Mouse (Mus musculus) forebrain, embryonic 15.5 days (tissue): ENCODE data around the gene Map1lc3b. TPM values are rescaled to one million over a fixed set of nuclear protein-coding genes. Genes with fewer than 3 reads are reported as not detected.

Experiments
- ATAC-seq: fragments of 200-750 bp; cut with Nextera tagmentation; replicated peaks from 2 replicates; pipeline ENCODE4 v1.8.0; 2017; ENCODE audit warnings: mild to moderate bottlenecking, moderate TSS enrichment, moderate library complexity
- H3K27ac ChIP-seq: fragments of 300-500 bp; sonication (generic); replicated peaks from 2 replicates; pipeline ENCODE4 v1.5.1; 2015; ENCODE audit warnings: mild to moderate bottlenecking, inconsistent platforms
- H3K27me3 ChIP-seq: fragments of 300-500 bp; sonication (generic); 2 replicates; pipeline ENCODE4 v1.6.1; 2015; ENCODE audit warnings: inconsistent platforms
- H3K36me3 ChIP-seq: fragments of 300-500 bp; sonication (generic); 2 replicates; pipeline ENCODE4 v1.6.1; 2015; ENCODE audit warnings: mild to moderate bottlenecking, inconsistent platforms
- H3K4me1 ChIP-seq: fragments of 300-500 bp; sonication (generic); 2 replicates; pipeline ENCODE4 v1.6.1; 2015; ENCODE audit warnings: inconsistent platforms
- H3K4me2 ChIP-seq: fragments of 300-500 bp; sonication (generic); replicated peaks from 2 replicates; pipeline ENCODE4 v1.6.1; 2015; ENCODE audit warnings: mild to moderate bottlenecking, inconsistent platforms
- H3K4me3 ChIP-seq: fragments of 300-500 bp; sonication (generic); 2 replicates; pipeline ENCODE4 v1.5.1; 2015; ENCODE audit warnings: mild to moderate bottlenecking, inconsistent platforms
- H3K9ac ChIP-seq: fragments of 300-500 bp; sonication (generic); replicated peaks from 2 replicates; pipeline ENCODE4 v1.6.1; 2015; ENCODE audit warnings: mild to moderate bottlenecking, inconsistent platforms
- H3K9me3 ChIP-seq: fragments of 300-500 bp; sonication (generic); 2 replicates; pipeline ENCODE4 v1.6.1; 2016; ENCODE audit warnings: inconsistent platforms
- WGBS: fragments of 180-500 bp; shearing (Covaris S2); methylation state at CpG from one replicate; pipeline ENCODE4 v1.1.7; 2015; ENCODE audit warnings: mixed read lengths; 5-methylcytosine and 5-hydroxymethylcytosine counted together
- polyA plus RNA-seq: library from polyadenylated mRNA; unstranded; fragments of >200 nt; fragmentation: Nextera tagmentation; extraction: Ambion mirVana; gene quantifications from 2 replicates; pipeline ENCODE4 v1.2.1, GENCODE M21; 2015

Map1lc3b gene
- polyA plus RNA-seq, 1 experiment from 2014 or later = 394 TPM

- Histone ChIP-seq H3K27ac (peak overlapping the region; percentile 60), H3K36me3 (no peaks in the 10 kb centered on the region), H3K4me1 (peaks cover 31% of the 10 kb centered on the region), H3K9ac (peak overlapping the region; percentile 85), H3K4me3 (peak overlapping the region; percentile 95), H3K4me2 (peak overlapping the region; percentile 68), H3K9me3 (no peaks in the 10 kb centered on the region), H3K27me3 (no peaks in the 10 kb centered on the region)
- WGBS = 2% methylated on average over 41 of the region's 44 CpGs
- peak; percentile 0 for ATAC-seq
These were observed 12.1 kb upstream of the Map1lc3b start for GRCm38 (mm10) chr8:121577751-121578675.

- H3K36me3 ChIP-seq = no peaks in the 10 kb centered on the region
- H3K9ac ChIP-seq = peak within 1 kb of the TSS; percentile 85
- peak; percentile 94 for ATAC-seq
- H3K9me3 ChIP-seq = no peaks in the 10 kb centered on the region
- no peaks in the 10 kb centered on the region for H3K27me3 ChIP-seq
- H3K4me1 ChIP-seq = peaks cover 31% of the 10 kb centered on the region
- under 1% methylated on average over 60 of the region's 63 CpGs for WGBS
- peak within 1 kb of the TSS; percentile 60 for H3K27ac ChIP-seq
- peak within 1 kb of the TSS; percentile 95 for H3K4me3 ChIP-seq
- H3K4me2 ChIP-seq = peak within 1 kb of the TSS; percentile 68
These were observed 11.3 kb upstream of the Map1lc3b start, which contains the start of gene Fbxo31 for GRCm38 (mm10) chr8:121578676-121579451. Fbxo31 (minus strand) TSS chr8:121578806.

- no peaks in the 10 kb centered on the region for H3K36me3 ChIP-seq
- H3K9ac ChIP-seq = no peak overlapping the region
- ATAC-seq = no peak
- H3K4me3 ChIP-seq = no peak overlapping the region
- no peak overlapping the region for H3K27ac ChIP-seq
- no peaks in the 10 kb centered on the region for H3K27me3 ChIP-seq
- no peak overlapping the region for H3K4me2 ChIP-seq
- peaks cover 35% of the 10 kb centered on the region for H3K4me1 ChIP-seq
- WGBS = 50% methylated on average over 9 of the region's 9 CpGs
- no peaks in the 10 kb centered on the region for H3K9me3 ChIP-seq
These were observed 9.7 kb upstream of the Map1lc3b start for GRCm38 (mm10) chr8:121580465-121580864.

- 61% methylated on average over 8 of the region's 8 CpGs for WGBS
- H3K9me3 ChIP-seq = no peaks in the 10 kb centered on the region
These were observed 6.5 kb upstream of the Map1lc3b start for GRCm38 (mm10) chr8:121583653-121584052.

GRCm38 (mm10) chr8:121584730-121585129, 5.4 kb upstream of the Map1lc3b start:
- WGBS = 48% methylated on average over 13 of the region's 13 CpGs

More at GRCm38 (mm10) chr8:121583653-121584052, 6.5 kb upstream of the Map1lc3b start:
- Histone ChIP-seq H3K27me3 (no peaks in the 10 kb centered on the region), H3K36me3 (no peaks in the 10 kb centered on the region), H3K4me1 (peaks cover 15% of the 10 kb centered on the region), H3K4me3 (no peak overlapping the region), H3K9ac (no peak overlapping the region), H3K27ac (no peak overlapping the region), H3K4me2 (no peak overlapping the region)
- no peak for ATAC-seq

GRCm38 (mm10) chr8:121585159-121585825, 4.9 kb upstream of the Map1lc3b start:
- H3K36me3 ChIP-seq = no peaks in the 10 kb centered on the region
- ATAC-seq = peak; percentile 96
- H3K4me3 ChIP-seq = peak overlapping the region; percentile 60
- WGBS = 1% methylated on average over 47 of the region's 47 CpGs
- peaks cover 13% of the 10 kb centered on the region for H3K4me1 ChIP-seq
- H3K4me2 ChIP-seq = peak overlapping the region; percentile 68
- no peaks in the 10 kb centered on the region for H3K27me3 ChIP-seq
- no peaks in the 10 kb centered on the region for H3K9me3 ChIP-seq
- H3K27ac ChIP-seq = peak overlapping the region; percentile 65
- H3K9ac ChIP-seq = peak overlapping the region; percentile 66

More at GRCm38 (mm10) chr8:121584730-121585129, 5.4 kb upstream of the Map1lc3b start:
- Histone ChIP-seq H3K9me3 (no peaks in the 10 kb centered on the region), H3K4me1 (peaks cover 10% of the 10 kb centered on the region), H3K4me3 (peak overlapping the region; percentile 60), H3K9ac (0 out of 2 replicates have a peak overlapping the region, but pooled peaks have one; percentile 66), H3K27ac (0 out of 2 replicates have a peak overlapping the region, but pooled peaks have one; percentile 65), H3K27me3 (no peaks in the 10 kb centered on the region), H3K36me3 (no peaks in the 10 kb centered on the region), H3K4me2 (peak overlapping the region; percentile 68)
- no peak for ATAC-seq

- H3K36me3 ChIP-seq = peaks cover 4% of the 10 kb centered on the region; the same call in 1 of the 2 replicates
- ATAC-seq = no peak
- H3K27me3 ChIP-seq = no peaks in the 10 kb centered on the region
- H3K9me3 ChIP-seq = no peaks in the 10 kb centered on the region
- no peak overlapping the region for H3K4me3 ChIP-seq
- 90% methylated on average over 4 of the region's 4 CpGs for WGBS
- no peak overlapping the region for H3K27ac ChIP-seq
- no peak overlapping the region for H3K9ac ChIP-seq
- peaks cover 35% of the 10 kb centered on the region for H3K4me1 ChIP-seq
- H3K4me2 ChIP-seq = no peak overlapping the region
These were observed 1.4 kb upstream of the Map1lc3b start for GRCm38 (mm10) chr8:121588750-121589149.

- WGBS = 52% methylated on average over 2 of the region's 2 CpGs
- Histone ChIP-seq H3K36me3 (peaks cover 7% of the 10 kb centered on the region), H3K27ac (peak overlapping the region; percentile 89; the same call in 1 of the 2 replicates), H3K4me1 (peaks cover 35% of the 10 kb centered on the region), H3K9ac (no peak overlapping the region), H3K4me3 (no peak overlapping the region), H3K9me3 (no peaks in the 10 kb centered on the region), H3K27me3 (no peaks in the 10 kb centered on the region), H3K4me2 (no peak overlapping the region)
- ATAC-seq = no peak
These were observed 895 bp upstream of the Map1lc3b start for GRCm38 (mm10) chr8:121589205-121589726.

GRCm38 (mm10) chr8:121591178-121592066, 1.3 kb downstream of the Map1lc3b start:
- WGBS = 18% methylated on average over 20 of the region's 20 CpGs
- Histone ChIP-seq H3K36me3 (peaks cover 25% of the 10 kb centered on the region), H3K4me3 (peak overlapping the region; percentile 89), H3K27ac (peak overlapping the region; percentile 89), H3K4me2 (peak overlapping the region; percentile 92), H3K9ac (peak overlapping the region; percentile 86), H3K4me1 (peaks cover 27% of the 10 kb centered on the region), H3K27me3 (no peaks in the 10 kb centered on the region), H3K9me3 (no peaks in the 10 kb centered on the region)
- ATAC-seq = no peak

- peaks cover 39% of the 10 kb centered on the region for H3K36me3 ChIP-seq
- no peak for ATAC-seq
These were observed 3.1 kb downstream of the Map1lc3b start for GRCm38 (mm10) chr8:121593293-121593692.

More at GRCm38 (mm10) chr8:121593293-121593692, 3.1 kb downstream of the Map1lc3b start:
- H3K27me3 ChIP-seq = no peaks in the 10 kb centered on the region
- H3K9me3 ChIP-seq = no peaks in the 10 kb centered on the region
- no peak overlapping the region for H3K4me2 ChIP-seq
- 95% methylated on average over 5 of the region's 5 CpGs for WGBS
- no peak overlapping the region for H3K9ac ChIP-seq
- H3K4me3 ChIP-seq = no peak overlapping the region
- peaks cover 27% of the 10 kb centered on the region for H3K4me1 ChIP-seq
- no peak overlapping the region for H3K27ac ChIP-seq
